Mouse (Mus musculus) kidney, embryonic 15.5 days (tissue): ENCODE measurements at regions not wholly inside any gene's neighbourhood (a gene's known extent, or its start where the extent isn't known, plus 50 kb on each side); places are given as distances from the start of the nearest gene placed in this dataset.
A peak's percentile ranks its signal among the peaks of the same experiment; 100 is the strongest.

Source experiments
- ATAC-seq: fragments of 200-750 bp; cut with Nextera tagmentation; replicated peaks from 2 replicates; pipeline ENCODE4 v1.8.0; 2017; ENCODE audit warnings: moderate TSS enrichment; ENCODE audit not compliant: low FRiP score
- H3K27ac ChIP-seq: fragments of 300-500 bp; sonication (generic); 2 replicates; pipeline ENCODE4 v1.5.1; 2015; ENCODE audit warnings: mild to moderate bottlenecking, inconsistent platforms
- H3K27me3 ChIP-seq: fragments of 300-500 bp; sonication (generic); 2 replicates; pipeline ENCODE4 v1.6.1; 2015; ENCODE audit warnings: inconsistent platforms
- H3K36me3 ChIP-seq: fragments of 300-500 bp; sonication (generic); 2 replicates; pipeline ENCODE4 v1.6.1; 2015; ENCODE audit warnings: inconsistent platforms
- H3K4me1 ChIP-seq: fragments of 300-500 bp; sonication (generic); 2 replicates; pipeline ENCODE4 v1.6.1; 2015; ENCODE audit warnings: inconsistent platforms
- H3K4me2 ChIP-seq: fragments of 300-500 bp; sonication (generic); 2 replicates; pipeline ENCODE4 v1.6.1; 2015; ENCODE audit warnings: moderate library complexity, mild to moderate bottlenecking, inconsistent platforms
- H3K4me3 ChIP-seq: fragments of 300-500 bp; sonication (generic); replicated peaks from 2 replicates; pipeline ENCODE4 v1.5.1; 2015; ENCODE audit warnings: mild to moderate bottlenecking, inconsistent platforms
- H3K9ac ChIP-seq: fragments of 300-500 bp; sonication (generic); 2 replicates; pipeline ENCODE4 v1.6.1; 2015; ENCODE audit warnings: mild to moderate bottlenecking, inconsistent platforms
- H3K9me3 ChIP-seq: fragments of 300-500 bp; sonication (generic); replicated peaks from 2 replicates; pipeline ENCODE4 v1.6.1; 2016; ENCODE audit warnings: inconsistent platforms
- WGBS: fragments of 180-500 bp; shearing (Covaris S2); methylation state at CpG from one replicate; pipeline ENCODE4 v1.1.7; 2015; ENCODE audit warnings: mixed read lengths; 5-methylcytosine and 5-hydroxymethylcytosine counted together

- Histone ChIP-seq H3K9me3 (no peaks in the 10 kb centered on the region), H3K4me1 (peaks cover 4% of the 10 kb centered on the region), H3K4me2 (no peak overlapping the region), H3K27me3 (no peaks in the 10 kb centered on the region), H3K27ac (peak overlapping the region; percentile 9; the same call in 1 of the 2 replicates), H3K9ac (no peak overlapping the region), H3K36me3 (no peaks in the 10 kb centered on the region), H3K4me3 (no peak overlapping the region)
- ATAC-seq = 0 out of 2 replicates have a peak, but pooled peaks have one; percentile 60
These were observed 175.7 kb downstream of the Hdgfl1 start for GRCm38 (mm10) chr13:26594313-26594712.

DNA sequence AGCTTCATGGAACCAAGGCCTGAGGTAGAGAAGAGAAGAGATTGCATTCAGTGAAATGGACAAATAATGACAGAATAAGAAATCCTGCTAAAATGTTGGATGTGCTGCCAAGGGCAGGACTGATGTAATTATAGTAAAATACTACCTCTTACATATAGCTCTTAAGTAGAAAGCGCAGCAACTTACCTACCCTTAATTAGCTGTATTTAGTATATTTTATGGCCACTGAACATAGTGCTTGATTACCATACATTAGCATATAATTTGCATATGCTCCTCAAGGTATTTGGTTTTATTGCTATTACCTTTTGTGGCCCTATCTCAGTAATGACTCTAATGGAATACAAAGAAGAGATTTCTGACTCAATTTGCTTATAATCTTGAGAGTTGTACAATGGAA is 176.2 kb downstream of the Hdgfl1 start:
- Histone ChIP-seq H3K4me2 (no peak overlapping the region), H3K27me3 (no peaks in the 10 kb centered on the region), H3K27ac (no peak overlapping the region), H3K9ac (no peak overlapping the region), H3K36me3 (no peaks in the 10 kb centered on the region), H3K9me3 (no peaks in the 10 kb centered on the region), H3K4me3 (no peak overlapping the region), H3K4me1 (peaks cover 4% of the 10 kb centered on the region)
- WGBS = 86% methylated on average over 1 of the region's 1 CpGs
- no peak for ATAC-seq

GRCm38 (mm10) chr13:26575890-26576543 is 193.9 kb downstream of the Hdgfl1 start:
- no peak overlapping the region for H3K4me3 ChIP-seq
- 76% methylated on average over 2 of the region's 2 CpGs for WGBS

GRCm38 (mm10) chr13:26569422-26569821 is 200.5 kb downstream of the Hdgfl1 start:
- no peak overlapping the region for H3K9ac ChIP-seq

More at GRCm38 (mm10) chr13:26575890-26576543, 193.9 kb downstream of the Hdgfl1 start:
- no peaks in the 10 kb centered on the region for H3K36me3 ChIP-seq
- no peak overlapping the region for H3K9ac ChIP-seq
- no peaks in the 10 kb centered on the region for H3K27me3 ChIP-seq
- no peaks in the 10 kb centered on the region for H3K9me3 ChIP-seq
- H3K4me2 ChIP-seq = no peak overlapping the region
- no peak overlapping the region for H3K27ac ChIP-seq
- no peak for ATAC-seq
- H3K4me1 ChIP-seq = no peaks in the 10 kb centered on the region

GRCm38 (mm10) chr13:26564941-26565862 is 204.8 kb downstream of the Hdgfl1 start:
- no peak overlapping the region for H3K4me2 ChIP-seq
- no peaks in the 10 kb centered on the region for H3K36me3 ChIP-seq
- no peak overlapping the region for H3K4me3 ChIP-seq
- no peak overlapping the region for H3K27ac ChIP-seq
- H3K27me3 ChIP-seq = no peaks in the 10 kb centered on the region
- 46% methylated on average over 7 of the region's 7 CpGs for WGBS
- 0 out of 2 replicates have a peak, but pooled peaks cover 3% of the 10 kb centered on the region for H3K4me1 ChIP-seq
- H3K9ac ChIP-seq = no peak overlapping the region
- H3K9me3 ChIP-seq = no peaks in the 10 kb centered on the region
- ATAC-seq = peak; percentile 54; the same call in 1 of the 2 replicates

More at GRCm38 (mm10) chr13:26569422-26569821, 200.5 kb downstream of the Hdgfl1 start:
- Histone ChIP-seq H3K4me2 (no peak overlapping the region), H3K4me1 (0 out of 2 replicates have a peak, but pooled peaks cover 3% of the 10 kb centered on the region), H3K4me3 (no peak overlapping the region), H3K27ac (no peak overlapping the region), H3K27me3 (no peaks in the 10 kb centered on the region), H3K36me3 (no peaks in the 10 kb centered on the region), H3K9me3 (no peaks in the 10 kb centered on the region)
- 68% methylated on average over 4 of the region's 4 CpGs for WGBS
- no peak for ATAC-seq

- Histone ChIP-seq H3K4me2 (no peak overlapping the region), H3K4me1 (peaks cover 5% of the 10 kb centered on the region), H3K4me3 (no peak overlapping the region), H3K27ac (no peak overlapping the region), H3K9me3 (no peaks in the 10 kb centered on the region), H3K36me3 (no peaks in the 10 kb centered on the region), H3K9ac (no peak overlapping the region), H3K27me3 (no peaks in the 10 kb centered on the region)
- 16% methylated on average over 1 of the region's 1 CpGs for WGBS
- no peak for ATAC-seq
These were observed 211.6 kb downstream of the Hdgfl1 start for GRCm38 (mm10) chr13:26558366-26558765.

DNA sequence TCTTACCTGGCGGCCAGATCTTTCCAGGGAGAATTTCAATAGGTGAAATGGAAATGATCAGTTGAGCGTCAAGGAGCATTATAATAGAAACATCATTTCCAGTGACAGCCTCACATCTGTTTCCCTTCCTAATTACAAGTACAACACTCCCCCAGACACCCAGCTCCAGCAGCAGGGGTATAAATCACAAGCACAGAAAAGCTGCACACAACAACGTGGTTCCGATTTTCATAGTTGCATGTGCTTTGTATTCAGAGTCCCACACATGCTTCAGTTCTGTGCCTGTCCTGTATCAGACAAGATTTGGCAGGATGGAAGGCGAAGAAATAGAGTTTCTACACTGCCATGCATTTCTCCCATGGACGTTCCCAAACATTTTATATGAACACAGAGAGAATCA is 215.7 kb downstream of the Hdgfl1 start:
- Histone ChIP-seq H3K4me3 (no peak overlapping the region), H3K4me2 (no peak overlapping the region), H3K4me1 (peaks cover 5% of the 10 kb centered on the region), H3K9ac (no peak overlapping the region), H3K9me3 (no peaks in the 10 kb centered on the region), H3K27ac (no peak overlapping the region), H3K27me3 (no peaks in the 10 kb centered on the region), H3K36me3 (no peaks in the 10 kb centered on the region)
- no peak for ATAC-seq
- 34% methylated on average over 6 of the region's 6 CpGs for WGBS

DNA sequence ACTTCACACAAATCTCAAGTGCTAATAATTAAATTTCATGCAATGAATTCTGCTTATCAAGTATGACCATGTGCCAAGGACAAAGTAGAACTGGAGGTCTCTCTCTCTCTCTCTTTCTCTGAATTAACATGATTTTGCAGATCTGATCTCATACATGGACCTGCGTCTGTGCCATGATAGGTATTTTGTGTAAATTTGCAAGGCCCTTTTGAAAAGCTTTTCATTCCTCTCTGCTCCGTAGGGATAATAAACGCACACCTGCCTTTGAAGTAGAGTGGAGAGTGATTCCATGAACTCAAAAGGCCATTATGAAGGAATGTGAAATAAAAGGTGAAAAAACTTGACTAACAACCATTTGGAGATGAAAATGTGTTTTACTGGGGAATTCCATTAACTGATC is 217.8 kb downstream of the Hdgfl1 start:
- Histone ChIP-seq H3K27ac (no peak overlapping the region), H3K9ac (no peak overlapping the region), H3K4me1 (peaks cover 5% of the 10 kb centered on the region), H3K4me2 (no peak overlapping the region), H3K27me3 (no peaks in the 10 kb centered on the region), H3K36me3 (no peaks in the 10 kb centered on the region), H3K4me3 (no peak overlapping the region), H3K9me3 (no peaks in the 10 kb centered on the region)
- ATAC-seq = no peak
- WGBS = 81% methylated on average over 3 of the region's 3 CpGs

GRCm38 (mm10) chr13:26538928-26539327 is 231.0 kb downstream of the Hdgfl1 start:
- no peaks in the 10 kb centered on the region for H3K36me3 ChIP-seq
- H3K4me2 ChIP-seq = no peak overlapping the region
- no peak overlapping the region for H3K4me3 ChIP-seq
- H3K27ac ChIP-seq = no peak overlapping the region
- H3K9ac ChIP-seq = no peak overlapping the region
- H3K27me3 ChIP-seq = no peaks in the 10 kb centered on the region
- 28% methylated on average over 1 of the region's 1 CpGs for WGBS
- H3K4me1 ChIP-seq = 0 out of 2 replicates have a peak, but pooled peaks cover 3% of the 10 kb centered on the region
- ATAC-seq = peak; percentile 62; the same call in 1 of the 2 replicates
- H3K9me3 ChIP-seq = no peaks in the 10 kb centered on the region

DNA sequence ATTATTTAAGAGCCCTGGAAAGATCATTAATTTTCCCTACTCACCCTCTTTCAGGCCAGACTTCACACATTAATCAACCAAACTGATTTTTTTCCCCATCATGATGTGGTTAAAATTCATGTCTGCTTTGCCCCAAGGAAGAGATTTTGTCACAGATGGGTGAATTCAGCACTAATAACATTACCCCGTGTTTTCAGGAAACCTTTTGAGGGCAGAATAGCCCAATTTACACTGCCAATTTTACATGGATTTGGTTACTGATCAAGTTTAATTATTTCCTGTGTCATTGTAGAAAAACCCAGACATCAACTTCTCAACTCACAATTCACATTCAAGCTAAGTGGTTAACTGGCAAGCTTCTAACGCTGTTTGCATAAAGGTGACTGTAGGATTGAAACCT is 233.4 kb downstream of the Hdgfl1 start:
- Histone ChIP-seq H3K27ac (no peak overlapping the region), H3K36me3 (no peaks in the 10 kb centered on the region), H3K9ac (no peak overlapping the region), H3K9me3 (no peaks in the 10 kb centered on the region), H3K27me3 (no peaks in the 10 kb centered on the region), H3K4me3 (no peak overlapping the region), H3K4me2 (no peak overlapping the region), H3K4me1 (0 out of 2 replicates have a peak, but pooled peaks cover 3% of the 10 kb centered on the region)
- ATAC-seq = no peak
- 21% methylated on average over 2 of the region's 2 CpGs for WGBS

DNA sequence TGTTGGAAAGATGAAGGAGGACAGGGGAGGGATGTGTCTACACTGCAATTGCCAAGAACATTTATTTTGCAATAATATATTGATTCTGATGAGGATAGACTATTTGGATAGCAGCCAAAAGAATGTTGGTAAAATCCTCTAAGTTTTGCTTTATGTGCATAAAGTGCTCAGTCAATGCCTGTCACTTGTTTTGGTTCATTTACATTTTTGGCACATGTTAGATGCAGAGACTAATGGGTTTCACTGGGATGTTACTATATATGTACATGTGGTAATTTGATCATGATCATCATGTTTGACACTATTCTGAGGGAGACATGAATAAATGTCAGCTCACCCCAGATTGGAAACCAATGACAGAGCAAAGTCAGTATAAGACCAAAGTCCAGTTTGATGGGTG is 237.2 kb downstream of the Hdgfl1 start:
- no peaks in the 10 kb centered on the region for H3K27me3 ChIP-seq
- 0 out of 2 replicates have a peak, but pooled peaks cover 3% of the 10 kb centered on the region for H3K4me1 ChIP-seq
- no peaks in the 10 kb centered on the region for H3K36me3 ChIP-seq
- no peaks in the 10 kb centered on the region for H3K9me3 ChIP-seq
- H3K4me3 ChIP-seq = no peak overlapping the region
- ATAC-seq = no peak
- no peak overlapping the region for H3K27ac ChIP-seq
- no peak overlapping the region for H3K9ac ChIP-seq
- no peak overlapping the region for H3K4me2 ChIP-seq

DNA sequence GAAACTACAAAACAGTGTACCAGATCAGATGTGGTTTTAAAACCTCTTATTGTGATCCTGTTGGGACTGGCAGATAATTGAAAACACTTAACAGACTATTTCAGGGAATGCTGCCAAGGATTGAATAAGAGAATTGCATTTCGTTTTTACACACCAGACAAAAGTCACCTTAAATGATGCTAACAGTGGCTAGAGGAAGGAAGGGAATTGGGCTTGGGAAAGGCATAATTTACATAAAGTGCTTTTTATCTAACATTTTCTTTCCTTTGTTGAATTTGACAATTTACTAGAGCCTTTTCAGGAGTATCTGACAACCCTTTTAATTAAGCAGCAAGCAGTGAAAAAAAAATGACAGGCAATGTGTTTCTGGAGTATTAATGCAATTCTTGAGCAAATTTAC is 250.9 kb downstream of the Hdgfl1 start:
- H3K27ac ChIP-seq = no peak overlapping the region
- H3K9ac ChIP-seq = no peak overlapping the region
- WGBS = 67% methylated on average over 1 of the region's 1 CpGs
- H3K4me1 ChIP-seq = no peaks in the 10 kb centered on the region
- no peaks in the 10 kb centered on the region for H3K27me3 ChIP-seq
- H3K4me2 ChIP-seq = no peak overlapping the region
- ATAC-seq = no peak
- H3K36me3 ChIP-seq = no peaks in the 10 kb centered on the region
- no peak overlapping the region for H3K4me3 ChIP-seq
- no peaks in the 10 kb centered on the region for H3K9me3 ChIP-seq
